Mouse (Mus musculus): Measurements from ENCODE around the gene Htr1f. TPM values are rescaled to one million over a fixed set of nuclear protein-coding genes. Genes with fewer than 3 reads are reported as not detected.

Htr1f gene
- polyA plus RNA-seq, 1 experiment from 2014 or later = 0.63 TPM

DNA sequence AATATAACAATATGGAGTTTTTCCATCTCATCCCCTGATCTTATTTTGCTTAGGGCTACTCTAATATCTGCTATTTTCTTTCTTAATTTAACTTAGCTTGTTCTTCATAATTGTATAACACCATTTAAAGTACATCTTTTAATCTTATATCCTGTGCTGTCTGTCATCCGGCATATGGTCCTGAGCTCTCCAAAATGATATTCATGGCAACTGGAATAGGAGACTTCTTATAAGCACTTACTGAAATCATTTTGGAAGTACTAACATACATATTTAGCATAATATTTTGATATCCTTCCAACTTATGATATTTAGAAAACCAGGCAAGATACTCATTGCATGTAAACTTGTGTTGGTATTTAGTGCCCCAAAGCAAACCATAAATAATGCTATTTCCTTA, 86.9 kb downstream of the Htr1f start:
- Histone ChIP-seq H3K36me3 (no peaks in the 10 kb centered on the region), H3K27ac (no peak overlapping the region), H3K4me1 (no peaks in the 10 kb centered on the region), H3K4me2 (no peak overlapping the region), H3K9ac (no peak overlapping the region), H3K4me3 (no peak overlapping the region), H3K9me3 (no peaks in the 10 kb centered on the region), H3K27me3 (no peaks in the 10 kb centered on the region)
- ATAC-seq (ENCODE audit: insufficient number of reproducible peaks, low FRiP score, low TSS enrichment, low read depth) = no peak
- 93% methylated on average over 1 of the region's 1 CpGs for WGBS

- H3K27ac ChIP-seq = no peak overlapping the region
- no peaks in the 10 kb centered on the region for H3K36me3 ChIP-seq
- no peaks in the 10 kb centered on the region for H3K4me1 ChIP-seq
- no peak overlapping the region for H3K4me3 ChIP-seq
- H3K9me3 ChIP-seq = no peaks in the 10 kb centered on the region
- no peaks in the 10 kb centered on the region for H3K27me3 ChIP-seq
- no peak overlapping the region for H3K9ac ChIP-seq
- H3K4me2 ChIP-seq = no peak overlapping the region
- WGBS = 19% methylated on average over 7 of the region's 7 CpGs
- no peak for ATAC-seq (ENCODE audit: insufficient number of reproducible peaks, low FRiP score, low TSS enrichment, low read depth)
These were observed 87.5 kb downstream of the Htr1f start for GRCm38 (mm10) chr16:65018134-65018533.

DNA sequence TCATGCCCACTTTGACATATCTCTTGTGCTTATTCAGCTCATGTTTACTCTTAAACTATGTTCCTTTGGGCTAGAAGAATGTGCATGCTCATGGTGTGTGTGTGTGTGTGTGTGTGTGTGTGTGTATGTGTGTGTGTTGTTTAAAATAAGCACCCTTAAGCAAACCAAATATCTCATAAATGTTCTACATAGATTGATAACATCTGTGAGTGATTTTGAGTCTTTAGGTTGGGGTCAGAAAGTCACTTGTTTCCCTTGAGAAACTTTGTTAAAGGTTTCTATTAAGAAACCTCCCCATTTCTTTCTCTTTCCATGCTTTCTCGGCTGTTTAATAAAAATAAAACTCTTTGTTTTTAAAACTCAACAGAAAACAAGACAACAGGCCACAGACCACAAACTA, 88.1 kb downstream of the Htr1f start:
- 29% methylated on average over 1 of the region's 1 CpGs for WGBS
- no peak for ATAC-seq (ENCODE audit: insufficient number of reproducible peaks, low FRiP score, low TSS enrichment, low read depth)

DNA sequence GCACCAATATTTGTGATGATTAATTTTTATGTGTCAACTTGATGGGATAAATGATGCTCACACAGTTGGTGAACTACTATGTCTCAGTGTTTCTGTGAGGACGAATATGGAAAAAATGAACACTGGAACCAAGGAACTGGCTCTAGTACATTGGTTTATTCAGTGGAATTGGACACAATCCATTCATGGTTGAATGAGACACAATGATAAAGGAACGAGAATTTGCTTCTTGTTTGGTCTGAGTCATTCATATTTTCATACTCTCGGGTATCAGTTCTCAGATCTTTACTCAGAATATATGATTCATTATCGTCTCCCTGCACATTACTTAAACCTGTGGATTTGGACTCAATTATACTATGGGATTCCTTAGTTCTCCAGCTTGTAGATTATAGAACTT, 90.4 kb downstream of the Htr1f start:
- WGBS = 70% methylated on average over 4 of the region's 4 CpGs
- no peaks in the 10 kb centered on the region for H3K36me3 ChIP-seq
- no peak for ATAC-seq (ENCODE audit: insufficient number of reproducible peaks, low FRiP score, low TSS enrichment, low read depth)
- H3K9me3 ChIP-seq = no peaks in the 10 kb centered on the region
- H3K9ac ChIP-seq = no peak overlapping the region
- H3K27me3 ChIP-seq = no peaks in the 10 kb centered on the region
- H3K4me1 ChIP-seq = no peaks in the 10 kb centered on the region
- H3K27ac ChIP-seq = no peak overlapping the region
- H3K4me2 ChIP-seq = no peak overlapping the region
- no peak overlapping the region for H3K4me3 ChIP-seq

More for the DNA sequence above, 88.1 kb downstream of the Htr1f start:
- Histone ChIP-seq H3K4me3 (no peak overlapping the region), H3K4me1 (no peaks in the 10 kb centered on the region), H3K27me3 (no peaks in the 10 kb centered on the region), H3K9ac (no peak overlapping the region), H3K36me3 (no peaks in the 10 kb centered on the region), H3K4me2 (no peak overlapping the region), H3K9me3 (no peaks in the 10 kb centered on the region), H3K27ac (no peak overlapping the region)

DNA sequence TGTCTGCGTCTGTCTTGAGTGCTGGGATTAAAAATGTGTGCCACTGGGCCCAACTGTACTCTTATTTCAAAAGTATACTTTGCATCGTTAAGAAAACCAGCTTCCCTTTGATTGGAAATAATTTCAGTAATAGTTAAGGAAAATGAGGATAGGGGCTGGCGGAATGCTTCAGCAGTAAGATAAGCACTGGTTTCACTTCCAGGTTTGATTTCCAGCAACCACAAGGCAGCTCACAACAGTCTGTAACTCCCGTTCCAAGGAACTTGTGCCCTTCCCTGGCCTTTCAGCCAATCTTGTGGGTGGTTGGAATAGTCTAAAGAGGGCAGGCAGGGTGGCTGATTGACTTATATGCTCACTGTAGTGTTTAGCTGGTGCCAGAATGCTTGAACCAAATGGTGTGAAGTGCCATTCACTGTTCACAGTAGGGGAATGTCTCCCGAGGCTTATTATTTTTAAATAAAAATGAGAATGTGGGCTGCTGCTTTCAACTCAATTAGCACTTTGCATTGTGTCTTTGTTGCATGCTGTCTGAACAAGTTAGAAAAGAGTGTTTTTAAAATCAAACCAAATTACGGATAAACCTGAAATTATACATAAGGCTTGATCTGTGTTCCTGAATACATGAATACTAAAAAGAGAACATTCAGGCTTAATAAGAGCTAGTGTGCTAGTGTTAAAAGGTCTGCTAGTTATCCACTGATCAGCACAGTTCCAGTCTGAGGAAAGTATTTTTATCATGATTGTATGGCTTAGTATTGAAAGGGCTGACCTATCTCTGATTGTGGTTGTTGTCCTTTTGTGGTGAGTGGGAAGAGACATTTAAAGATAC, 103.4 kb downstream of the Htr1f start:
- no peak overlapping the region for H3K4me2 ChIP-seq
- no peaks in the 10 kb centered on the region for H3K36me3 ChIP-seq
- H3K27ac ChIP-seq = no peak overlapping the region
- no peaks in the 10 kb centered on the region for H3K4me1 ChIP-seq
- 75% methylated on average over 6 of the region's 6 CpGs for WGBS
- ATAC-seq (ENCODE audit: insufficient number of reproducible peaks, low FRiP score, low TSS enrichment, low read depth) = no peak
- H3K4me3 ChIP-seq = no peak overlapping the region
- H3K9me3 ChIP-seq = no peaks in the 10 kb centered on the region
- no peak overlapping the region for H3K9ac ChIP-seq
- no peaks in the 10 kb centered on the region for H3K27me3 ChIP-seq

DNA sequence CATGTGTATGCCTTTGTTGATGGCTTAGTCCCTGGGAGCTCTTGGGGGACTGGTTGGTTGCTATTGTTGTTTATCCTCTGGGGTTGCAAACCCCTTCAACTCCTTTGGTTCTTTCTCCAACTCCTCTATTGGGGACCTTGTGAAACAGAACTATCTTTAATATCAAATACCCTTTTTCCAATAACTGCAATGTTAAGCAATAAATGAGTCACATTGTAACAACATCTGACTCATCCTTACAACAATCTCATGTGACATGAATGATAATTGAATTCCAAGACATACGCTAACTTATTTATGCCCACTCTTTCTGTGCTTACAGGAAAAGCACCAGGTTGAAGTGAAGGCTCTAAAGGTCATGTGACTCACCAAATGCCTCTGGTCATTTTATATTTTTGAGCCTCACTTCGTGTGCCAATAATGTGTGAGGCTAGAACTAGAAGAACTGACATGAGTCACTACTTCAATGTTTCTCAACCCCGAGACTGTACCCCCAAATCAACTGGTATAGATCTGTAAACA, 116.3 kb downstream of the Htr1f start:
- H3K4me3 ChIP-seq = no peak overlapping the region
- H3K9ac ChIP-seq = no peak overlapping the region
- no peak overlapping the region for H3K27ac ChIP-seq
- H3K9me3 ChIP-seq = no peaks in the 10 kb centered on the region
- no peak overlapping the region for H3K4me2 ChIP-seq
- 69% methylated on average over 3 of the region's 3 CpGs for whole genome bisulfite sequencing
- H3K27me3 ChIP-seq = no peaks in the 10 kb centered on the region
- ATAC-seq (ENCODE audit: insufficient number of reproducible peaks, low FRiP score, low TSS enrichment, low read depth) = no peak
- no peaks in the 10 kb centered on the region for H3K36me3 ChIP-seq
- H3K4me1 ChIP-seq = no peaks in the 10 kb centered on the region

DNA sequence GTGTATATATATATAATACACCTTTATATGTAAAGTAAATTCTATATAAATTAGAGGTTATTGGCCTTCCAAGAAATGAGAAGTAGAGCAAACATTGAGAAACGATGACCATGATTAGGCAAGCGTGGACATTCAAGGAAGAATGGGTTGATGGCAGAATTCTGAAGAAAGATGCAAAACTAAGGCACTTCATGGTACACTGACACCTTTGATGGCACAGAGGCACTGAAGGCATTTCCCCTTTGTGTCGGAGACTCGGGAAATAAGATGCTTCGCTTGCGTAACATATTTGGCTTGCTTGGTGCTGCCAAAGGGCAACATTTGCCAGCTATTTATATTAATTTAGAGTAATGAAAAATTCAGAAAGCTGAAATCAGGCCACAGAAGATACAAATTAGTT, 118.1 kb downstream of the Htr1f start:
- ATAC-seq (ENCODE audit: insufficient number of reproducible peaks, low FRiP score, low TSS enrichment, low read depth) = no peak
- Histone ChIP-seq H3K4me1 (no peaks in the 10 kb centered on the region), H3K9ac (no peak overlapping the region), H3K27ac (no peak overlapping the region), H3K36me3 (no peaks in the 10 kb centered on the region), H3K27me3 (no peaks in the 10 kb centered on the region), H3K4me3 (no peak overlapping the region), H3K4me2 (no peak overlapping the region), H3K9me3 (no peaks in the 10 kb centered on the region)
- 93% methylated on average over 6 of the region's 6 CpGs for WGBS

DNA sequence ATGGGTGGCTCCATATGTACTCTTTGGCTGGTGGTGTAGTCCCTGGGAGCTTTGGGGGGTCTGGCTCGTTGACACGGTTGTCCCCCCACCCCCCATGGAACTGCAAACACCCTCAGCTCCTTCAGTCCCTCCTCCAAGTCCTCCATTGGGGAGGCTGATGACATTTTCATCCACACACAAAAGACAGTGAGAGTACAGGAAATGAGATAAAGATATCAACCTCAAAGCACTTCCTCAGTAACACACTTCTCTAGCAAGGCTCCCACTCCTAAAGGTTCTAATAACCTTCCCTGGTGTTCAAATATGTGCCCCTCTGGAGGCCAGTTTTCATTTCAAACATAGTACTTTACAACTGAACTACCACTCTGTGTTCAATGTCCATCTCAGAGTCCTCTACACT, 118.6 kb downstream of the Htr1f start:
- Histone ChIP-seq H3K27ac (no peak overlapping the region), H3K27me3 (no peaks in the 10 kb centered on the region), H3K4me1 (no peaks in the 10 kb centered on the region), H3K36me3 (no peaks in the 10 kb centered on the region), H3K4me2 (no peak overlapping the region), H3K4me3 (no peak overlapping the region), H3K9ac (no peak overlapping the region), H3K9me3 (no peaks in the 10 kb centered on the region)
- no peak for ATAC-seq (ENCODE audit: insufficient number of reproducible peaks, low FRiP score, low TSS enrichment, low read depth)
- 76% methylated on average over 2 of the region's 2 CpGs for WGBS

GRCm38 (mm10) chr16:64974636-64975035, 131.0 kb downstream of the Htr1f start:
- no peak overlapping the region for H3K4me3 ChIP-seq
- WGBS = 82% methylated on average over 5 of the region's 5 CpGs
- H3K27me3 ChIP-seq = no peaks in the 10 kb centered on the region
- no peaks in the 10 kb centered on the region for H3K9me3 ChIP-seq
- no peak overlapping the region for H3K9ac ChIP-seq
- no peak overlapping the region for H3K27ac ChIP-seq
- H3K4me2 ChIP-seq = no peak overlapping the region
- no peaks in the 10 kb centered on the region for H3K4me1 ChIP-seq
- H3K36me3 ChIP-seq = no peaks in the 10 kb centered on the region
- ATAC-seq (ENCODE audit: insufficient number of reproducible peaks, low FRiP score, low TSS enrichment, low read depth) = no peak

- ATAC-seq (ENCODE audit: insufficient number of reproducible peaks, low FRiP score, low TSS enrichment, low read depth) = no peak
- 66% methylated on average over 4 of the region's 4 CpGs for WGBS
These were observed 131.9 kb downstream of the Htr1f start for GRCm38 (mm10) chr16:64973533-64974305.

GRCm38 (mm10) chr16:64961690-64962089, 144.0 kb downstream of the Htr1f start:
- no peak overlapping the region for H3K27ac ChIP-seq
- H3K27me3 ChIP-seq = no peaks in the 10 kb centered on the region
- no peaks in the 10 kb centered on the region for H3K4me1 ChIP-seq
- H3K9ac ChIP-seq = no peak overlapping the region
- H3K36me3 ChIP-seq = no peaks in the 10 kb centered on the region
- no peaks in the 10 kb centered on the region for H3K9me3 ChIP-seq
- no peak for ATAC-seq (ENCODE audit: insufficient number of reproducible peaks, low FRiP score, low TSS enrichment, low read depth)
- no peak overlapping the region for H3K4me2 ChIP-seq
- no peak overlapping the region for H3K4me3 ChIP-seq
- WGBS = 90% methylated on average over 4 of the region's 4 CpGs

More at GRCm38 (mm10) chr16:64973533-64974305, 131.9 kb downstream of the Htr1f start:
- Histone ChIP-seq H3K4me1 (no peaks in the 10 kb centered on the region), H3K27ac (no peak overlapping the region), H3K4me3 (no peak overlapping the region), H3K27me3 (no peaks in the 10 kb centered on the region), H3K4me2 (no peak overlapping the region), H3K36me3 (no peaks in the 10 kb centered on the region), H3K9me3 (no peaks in the 10 kb centered on the region), H3K9ac (no peak overlapping the region)

DNA sequence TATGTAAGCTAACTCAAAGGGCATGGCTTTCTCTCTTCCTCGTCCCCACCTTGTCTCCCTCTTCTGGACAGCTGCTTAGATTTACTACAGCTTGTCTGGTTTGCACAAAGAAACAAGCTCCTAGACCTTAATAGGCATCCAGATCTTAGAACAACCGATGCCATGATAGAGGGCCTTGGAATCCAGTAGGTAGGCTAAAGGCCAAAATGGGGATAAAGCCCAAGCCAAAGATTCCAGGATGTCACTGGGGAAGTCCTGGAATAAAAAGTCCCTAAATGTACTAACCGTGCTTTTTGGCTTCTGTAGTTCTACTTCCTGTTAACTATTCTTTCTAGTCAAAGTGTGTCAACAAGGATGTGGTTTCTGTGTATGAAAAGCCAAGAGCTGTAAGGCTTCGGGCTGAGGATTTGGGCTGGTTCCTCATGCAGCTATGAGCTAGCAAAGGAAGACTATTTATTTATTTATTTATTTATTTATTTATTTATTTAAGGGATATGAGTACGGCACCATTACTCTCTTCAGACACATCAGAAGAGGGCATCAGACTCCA, 163.9 kb downstream of the Htr1f start:
- Histone ChIP-seq H3K4me2 (no peak overlapping the region), H3K27me3 (no peaks in the 10 kb centered on the region), H3K9me3 (no peaks in the 10 kb centered on the region), H3K27ac (no peak overlapping the region), H3K4me1 (no peaks in the 10 kb centered on the region), H3K9ac (no peak overlapping the region), H3K36me3 (no peaks in the 10 kb centered on the region), H3K4me3 (no peak overlapping the region)
- 87% methylated on average over 5 of the region's 5 CpGs for WGBS
- no peak for ATAC-seq (ENCODE audit: insufficient number of reproducible peaks, low FRiP score, low TSS enrichment, low read depth)

Data from limb, embryonic 15.5 days (tissue).